Mouse (Mus musculus) stomach, postnatal 0 days (tissue): ENCODE measurements at regions not wholly inside any gene's neighbourhood (a gene's known extent, or its start where the extent isn't known, plus 50 kb on each side); places are given as distances from the start of the nearest gene placed in this dataset.

Source experiments
- CTCF ChIP-seq: IDR thresholded peaks from 2 replicates; pipeline ENCODE4 v1.5.1; 2016; ENCODE audit warnings: antibody characterized with exemption, low read depth, mild to moderate bottlenecking, moderate library complexity
- EP300 ChIP-seq: optimal IDR thresholded peaks from 2 replicates; pipeline ENCODE3; 2016; ENCODE audit warnings: antibody characterized with exemption

- no peak for TF ChIP-seq EP300
- no peak for TF ChIP-seq CTCF
These were observed 464.4 kb downstream of the Lrig3 start for GRCm38 (mm10) chr10:126430346-126430745.
